Mouse (Mus musculus) yolk sac, embryonic 10.5 days (tissue): Measurements from ENCODE around the gene Rab43.

ENCODE experiments used
- DNase-seq: peaks from one replicate; pipeline ENCODE4 v3.0.0-alpha.2; 2017; ENCODE audit warnings: low spot score

The Rab43 gene

DNA sequence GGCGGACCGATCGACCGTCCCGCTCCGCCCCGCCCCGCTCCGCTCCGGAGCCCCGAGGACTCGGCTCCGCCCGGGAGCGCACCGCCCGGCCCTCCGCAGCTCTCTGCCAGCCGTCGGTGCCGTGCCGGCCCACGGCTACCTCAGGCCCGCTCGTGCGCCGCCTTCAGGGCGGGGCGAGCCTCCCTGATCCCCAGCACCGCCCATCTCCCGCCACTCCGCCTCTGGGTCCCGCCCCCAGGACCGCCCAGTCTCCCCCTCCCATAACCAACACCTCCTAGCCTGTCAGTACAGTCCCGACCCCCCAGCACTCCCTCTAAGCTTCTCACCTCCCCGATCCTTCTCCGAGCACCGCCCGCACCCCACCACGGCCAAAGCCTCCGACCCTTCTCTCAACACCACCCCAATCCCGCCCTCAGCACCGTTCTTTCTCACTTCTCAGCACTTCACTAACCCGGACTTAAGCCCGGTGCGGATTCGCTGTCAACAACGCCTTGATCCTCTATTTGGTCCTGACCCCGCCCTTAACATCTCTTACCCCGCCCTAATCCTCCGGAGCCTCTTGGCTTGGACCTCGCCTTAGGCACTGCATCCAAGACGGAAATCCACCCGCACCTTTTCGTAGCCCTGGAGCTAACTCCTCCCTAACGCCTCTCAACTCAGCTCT lies at the start of gene Rab43:
TSS of gene Rab43 (minus strand) at position 490 of the 664 bp plus-strand sequence.
- DNase-seq = peak; percentile 95

DNA sequence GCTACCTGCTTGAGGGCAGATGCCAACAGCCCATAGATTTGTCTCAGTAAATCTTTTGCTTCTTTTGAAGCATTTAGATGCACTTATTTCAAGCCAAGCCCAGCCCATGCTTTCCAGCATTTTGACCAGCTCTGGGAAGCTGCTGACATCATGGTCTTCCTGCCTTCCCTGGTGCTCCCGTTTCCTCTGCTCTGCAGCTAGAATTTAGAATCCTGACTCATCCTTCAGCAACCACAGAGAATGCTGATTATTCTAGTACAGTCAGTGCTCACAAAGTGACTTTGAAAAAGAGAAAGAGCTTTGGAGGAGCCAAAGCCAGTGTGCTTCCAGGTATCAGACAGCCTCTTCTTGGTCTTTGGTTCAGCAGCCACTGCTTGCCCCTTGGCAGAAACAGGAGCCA lies 45.1 kb upstream of the Rab43 start:
- DNase-seq = no peak

DNA sequence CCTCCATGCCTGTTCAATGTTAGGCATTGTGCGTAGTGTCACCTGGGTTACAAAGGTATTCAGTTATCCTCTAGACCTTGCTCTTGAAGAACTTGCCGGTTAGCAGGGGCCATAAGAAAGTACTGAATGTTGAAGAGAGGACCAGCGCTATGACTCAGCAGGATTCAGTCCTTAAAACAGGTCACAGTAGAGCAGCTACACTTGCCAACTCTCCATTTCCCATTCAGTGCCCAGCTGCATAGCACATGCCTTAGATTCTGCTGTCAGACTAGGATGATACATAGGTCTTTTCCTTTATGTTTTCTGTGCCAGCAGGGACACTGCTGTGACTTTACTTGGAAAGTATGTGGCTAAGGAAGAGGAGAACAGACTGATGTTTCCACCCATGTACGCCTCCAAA lies 41.5 kb upstream of the Rab43 start:
- DNase-seq = no peak

DNA sequence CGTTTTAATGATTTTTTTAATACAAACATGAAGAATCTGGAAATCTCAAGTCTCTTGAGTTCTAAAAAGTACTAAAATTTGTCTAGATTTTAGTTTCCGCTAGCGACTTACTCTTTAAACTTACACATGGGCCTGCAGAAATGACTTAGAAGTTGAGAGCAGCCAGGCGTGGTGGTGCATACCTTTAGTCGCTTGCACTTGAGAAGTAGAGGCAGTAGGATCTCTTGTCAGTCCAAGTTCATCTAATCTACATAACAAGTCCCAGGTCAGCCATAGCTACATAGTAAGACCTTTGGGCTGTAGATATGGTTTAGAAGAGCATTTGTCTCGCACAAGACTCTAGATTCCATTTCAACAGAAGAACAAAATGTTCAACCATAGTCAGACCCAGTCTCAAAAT lies 39.9 kb upstream of the Rab43 start:
- no peak for DNase-seq

DNA sequence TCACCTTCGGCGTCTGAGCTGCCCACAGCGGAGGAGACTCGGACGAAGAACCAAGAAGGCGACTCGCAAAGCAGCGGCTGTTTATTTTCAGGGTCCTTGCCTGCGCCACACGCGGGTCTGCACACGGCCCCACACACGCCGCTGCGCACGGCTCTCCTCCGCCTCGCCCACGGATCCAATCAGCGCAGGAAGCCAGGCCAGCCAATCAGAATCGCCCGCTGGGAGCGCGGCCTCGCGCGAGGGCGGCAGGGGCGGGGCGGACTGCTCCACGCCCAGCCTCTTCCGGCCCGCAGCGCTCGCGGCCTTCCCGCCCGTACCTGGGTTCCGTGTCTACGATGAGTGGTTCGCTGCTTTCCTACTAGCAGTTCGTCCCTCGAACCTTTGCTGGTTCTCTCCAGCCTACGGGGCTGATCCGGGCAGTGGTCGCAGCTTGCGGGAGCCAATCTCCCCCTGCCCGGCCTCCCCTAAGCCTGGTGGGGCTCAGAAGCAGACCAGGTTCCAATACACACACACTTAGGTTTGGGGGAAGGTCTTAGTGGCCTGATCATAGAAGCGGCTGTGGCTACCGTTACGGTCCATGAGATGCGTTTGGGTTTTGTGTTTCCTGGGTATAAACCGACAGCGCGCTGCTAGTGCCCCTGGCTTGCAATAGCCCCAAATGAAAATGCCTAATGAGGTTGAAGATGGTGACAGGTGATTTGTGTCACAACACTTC lies 39.1 kb upstream of the Rab43 start, which contains the start of gene Cnbp:
TSS of gene Cnbp (minus strand) at position 207 of the 715 bp plus-strand sequence.
- DNase-seq = peak; percentile 96

DNA sequence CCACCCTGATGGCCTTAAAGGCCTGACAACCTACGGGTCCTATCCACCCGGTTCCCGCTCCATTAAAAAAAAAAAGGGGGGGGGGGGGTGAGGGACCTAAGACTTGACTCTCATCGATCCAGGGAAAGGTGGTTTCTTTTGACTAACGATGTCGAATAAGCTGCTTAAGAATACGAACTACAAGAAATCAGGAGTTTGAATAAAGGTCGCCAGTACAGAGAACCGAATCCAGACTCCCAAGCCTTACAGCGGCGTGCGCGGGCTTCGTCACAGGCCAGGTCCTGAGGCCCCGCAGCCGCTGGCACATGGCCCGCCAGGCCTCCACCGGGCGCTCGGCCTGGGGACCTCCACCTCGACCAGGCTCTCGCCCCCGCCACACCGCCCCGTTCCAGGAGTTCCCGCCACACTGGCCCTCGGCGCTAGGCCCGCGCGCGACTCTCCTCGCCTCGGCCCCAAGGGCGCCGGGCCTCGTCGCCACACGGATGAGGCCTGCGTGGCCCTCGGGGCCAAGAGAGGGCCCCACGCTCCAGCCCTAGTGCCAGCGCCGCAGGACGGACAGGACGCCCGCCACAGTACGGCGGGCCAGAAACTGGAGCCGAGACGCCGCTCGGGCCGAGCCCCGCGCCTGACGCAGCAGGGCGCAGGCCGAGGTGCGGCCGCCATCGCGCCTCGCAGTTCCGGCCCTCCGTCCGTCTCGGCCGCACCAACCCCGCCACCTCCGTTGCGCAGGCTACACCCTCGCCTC lies 38.4 kb upstream of the Rab43 start:
- DNase-seq = peak; percentile 54

DNA sequence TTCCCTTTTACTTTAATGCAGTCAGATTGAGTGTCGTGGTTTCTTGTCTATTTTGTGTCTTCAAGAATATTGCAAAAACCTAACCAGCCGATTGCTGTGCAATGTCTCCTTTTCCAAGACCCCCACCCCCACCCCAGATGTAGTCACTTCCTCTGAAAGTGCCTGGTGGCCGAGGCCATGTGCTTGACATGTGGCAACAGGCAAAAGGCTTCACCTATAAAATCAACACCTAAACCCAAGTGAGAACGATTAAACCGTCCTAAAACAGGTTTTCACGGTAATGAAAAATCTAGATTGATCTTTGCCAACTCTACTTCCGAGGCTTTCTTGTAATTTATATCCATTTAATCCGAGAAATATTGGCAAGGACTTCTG lies 37.8 kb upstream of the Rab43 start:
- DNase-seq = peak; percentile 52

DNA sequence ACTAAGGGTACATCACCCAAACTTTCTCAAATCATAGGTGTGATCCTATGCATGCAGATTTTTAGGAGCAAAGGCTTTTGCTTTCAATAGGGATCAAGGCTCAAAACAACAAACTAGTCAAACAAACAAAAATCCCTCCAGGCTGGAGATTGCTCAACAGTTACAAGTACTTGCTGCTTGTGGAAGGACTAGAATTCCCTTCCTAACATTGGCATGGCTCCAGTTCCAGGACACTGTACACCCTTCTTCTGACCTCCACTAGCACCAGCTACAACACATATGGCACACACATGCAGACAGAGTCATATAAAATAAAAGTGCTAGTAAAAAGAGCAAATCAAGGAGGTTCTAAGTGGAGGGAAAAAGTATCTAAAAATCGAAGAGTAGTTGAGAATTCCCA lies 34.8 kb upstream of the Rab43 start:
- DNase-seq = no peak

DNA sequence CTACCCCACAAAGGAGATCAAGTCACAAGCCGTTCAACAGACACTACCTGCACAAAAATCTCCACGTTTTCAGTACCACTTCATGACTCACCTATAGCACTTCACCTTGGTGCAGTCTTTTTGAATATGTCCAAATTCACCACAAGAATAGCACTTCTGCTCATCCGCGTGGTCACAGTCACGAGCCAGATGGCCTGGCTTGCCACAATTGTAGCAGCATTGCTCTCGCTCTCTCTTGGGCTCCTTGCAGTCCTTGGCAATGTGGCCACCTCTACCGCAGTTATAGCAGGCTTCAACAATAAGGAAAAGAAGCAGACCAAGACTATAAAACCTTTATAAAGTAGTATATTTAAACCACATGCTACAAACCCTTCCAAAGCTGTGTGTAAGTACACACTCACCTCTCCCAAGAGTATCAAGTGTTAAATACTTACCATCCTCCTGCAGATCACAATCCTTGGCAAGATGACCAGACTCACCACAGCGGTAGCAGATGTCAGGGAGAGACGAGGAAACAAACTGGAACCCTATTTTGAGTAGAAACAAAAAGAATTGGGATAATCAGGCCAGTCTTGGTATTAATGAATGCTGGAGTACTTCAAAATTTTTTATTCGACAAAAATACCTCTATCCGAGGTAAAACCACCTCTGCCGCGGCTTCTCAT lies 33.2 kb upstream of the Rab43 start:
- no peak for DNase-seq

DNA sequence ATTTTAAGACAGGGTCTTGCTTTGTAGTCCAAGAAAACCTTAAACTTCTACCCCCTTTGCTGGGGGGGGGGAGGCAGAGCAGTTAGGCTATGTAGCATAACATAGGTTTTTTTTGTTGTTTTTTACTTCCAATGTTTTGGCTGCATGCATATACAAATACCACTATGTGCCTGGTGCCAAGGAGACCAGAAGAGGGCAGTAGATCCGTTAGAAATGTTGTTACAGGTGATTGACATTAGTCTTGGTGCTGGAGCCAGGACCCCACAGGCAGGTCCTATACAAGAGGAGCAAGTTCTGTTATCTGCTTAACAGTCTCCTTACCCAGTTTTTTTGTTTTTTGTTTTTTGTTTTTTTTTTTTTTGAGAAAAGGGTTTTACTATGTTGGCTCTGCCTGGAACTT lies 30.3 kb upstream of the Rab43 start:
- DNase-seq = no peak

DNA sequence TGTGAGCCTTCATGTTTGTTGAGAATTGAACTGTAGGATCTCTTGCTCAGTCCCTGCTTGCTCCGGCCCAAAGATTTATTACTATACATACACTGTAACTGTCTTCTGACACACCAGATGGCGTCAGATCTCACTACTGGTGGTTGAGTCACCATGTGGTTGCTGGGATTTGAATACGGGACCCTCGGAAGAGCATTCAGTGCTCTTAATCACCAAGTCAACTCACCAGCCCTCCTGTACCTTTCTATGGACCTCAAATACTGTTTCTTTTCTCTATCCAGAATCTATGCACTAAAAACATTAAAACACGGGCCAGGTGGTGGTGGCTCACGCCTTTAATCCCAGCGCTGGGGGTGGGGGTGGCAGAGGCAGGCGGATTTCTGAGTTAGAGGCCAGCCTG lies 29.7 kb upstream of the Rab43 start:
- no peak for DNase-seq

DNA sequence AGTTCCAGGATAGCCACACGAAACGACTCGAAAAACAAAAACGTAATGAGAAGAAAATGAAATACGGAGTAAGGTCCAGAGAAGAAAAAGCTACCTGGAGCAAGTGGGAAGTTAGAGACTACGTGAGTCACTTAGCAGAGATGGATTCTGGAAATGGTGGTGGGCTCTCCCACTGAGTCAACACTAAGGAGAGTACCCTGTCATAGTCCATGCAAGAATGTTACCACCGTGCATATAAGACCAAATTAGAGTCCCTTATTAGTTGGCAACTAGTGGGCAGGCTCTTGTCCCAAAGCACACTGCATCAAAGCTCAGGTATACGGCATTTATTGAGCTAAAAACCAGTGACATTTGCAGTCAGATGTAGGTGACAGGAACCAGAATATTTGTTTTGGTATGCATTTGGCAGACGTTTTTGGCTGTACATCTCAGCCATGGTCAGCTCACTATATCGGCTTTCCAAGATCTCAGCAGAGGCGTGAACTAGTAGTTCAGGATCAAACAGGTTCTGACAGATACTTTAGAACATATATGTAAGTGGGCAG lies 27.9 kb upstream of the Rab43 start:
- no peak for DNase-seq

DNA sequence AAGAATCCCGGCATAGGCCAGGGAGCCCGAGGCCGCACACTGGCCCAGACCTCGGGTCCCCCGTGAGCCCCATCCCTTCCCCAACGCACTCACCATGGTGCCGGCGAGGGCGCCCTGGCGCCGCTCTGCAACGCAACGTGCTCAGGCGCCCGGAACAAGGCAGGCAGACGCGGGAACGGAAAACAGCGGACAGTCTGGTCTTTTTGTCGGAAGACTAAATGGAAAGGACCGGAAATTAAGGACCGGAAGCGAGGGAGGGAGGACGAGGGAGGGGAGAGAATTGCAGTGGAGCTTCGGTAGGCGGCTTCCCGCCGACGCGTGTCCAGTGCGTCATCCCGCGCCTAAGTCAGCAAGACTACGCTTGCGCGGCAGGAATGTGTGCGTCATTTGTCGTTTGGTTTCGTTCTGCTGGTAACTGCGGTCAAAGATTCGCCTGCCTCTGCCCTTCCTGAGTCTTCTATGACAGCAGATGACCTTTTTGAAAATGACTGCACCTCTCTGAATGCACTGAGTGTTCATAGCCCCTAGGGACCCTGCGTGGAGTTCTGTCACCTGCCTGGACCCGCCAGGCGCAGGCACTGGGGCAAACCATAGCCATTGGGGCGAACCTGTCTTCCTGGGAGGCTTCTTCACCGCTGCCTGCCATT lies 26.7 kb upstream of the Rab43 start, which contains the start of gene Isy1:
TSS of gene Isy1 (minus strand) at position 248 of the 647 bp plus-strand sequence.
- peak; percentile 96 for DNase-seq

DNA sequence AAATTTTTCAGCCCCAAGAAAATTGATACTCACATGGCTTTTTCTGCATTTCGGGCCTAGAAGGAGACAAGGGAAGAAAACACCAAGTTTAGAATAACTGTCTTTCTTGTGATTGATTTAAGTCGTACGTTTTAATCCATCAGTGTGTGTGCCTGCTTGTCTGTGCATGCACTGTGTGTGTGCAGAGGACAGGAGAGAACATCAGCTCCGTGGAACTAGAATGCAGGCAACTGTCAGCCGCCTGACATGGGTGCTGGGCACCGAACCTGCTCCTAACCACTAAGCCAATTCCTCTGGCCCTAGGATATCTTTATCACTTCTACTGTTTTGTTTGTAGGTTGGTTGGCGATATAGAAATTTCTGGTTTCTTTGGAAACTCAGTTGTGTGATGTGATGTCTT lies 23.7 kb upstream of the Rab43 start, which contains the start of gene Gm45140:
TSS of gene Gm45140 (minus strand) at position 101 of the 400 bp plus-strand sequence.
- no peak for DNase-seq

DNA sequence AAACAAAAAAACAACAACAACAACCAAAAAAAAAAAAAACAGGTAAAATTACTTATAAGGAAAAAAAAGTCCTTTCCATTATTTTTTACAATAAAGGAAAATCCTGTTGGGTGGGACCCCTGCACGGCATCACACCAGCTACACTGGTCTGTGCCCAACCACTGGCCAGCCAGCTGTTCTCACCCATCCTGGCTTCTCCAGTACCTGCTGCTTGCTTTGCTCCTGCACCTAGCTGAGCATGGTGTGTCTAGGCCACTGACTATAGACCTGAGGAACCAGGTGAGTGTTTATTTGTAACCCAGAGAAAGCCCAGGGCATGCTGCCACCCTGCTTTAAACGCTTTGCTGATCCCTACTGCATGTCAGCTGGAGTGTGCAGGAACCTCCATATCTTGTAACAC lies 8.4 kb upstream of the Rab43 start:
- no peak for DNase-seq

DNA sequence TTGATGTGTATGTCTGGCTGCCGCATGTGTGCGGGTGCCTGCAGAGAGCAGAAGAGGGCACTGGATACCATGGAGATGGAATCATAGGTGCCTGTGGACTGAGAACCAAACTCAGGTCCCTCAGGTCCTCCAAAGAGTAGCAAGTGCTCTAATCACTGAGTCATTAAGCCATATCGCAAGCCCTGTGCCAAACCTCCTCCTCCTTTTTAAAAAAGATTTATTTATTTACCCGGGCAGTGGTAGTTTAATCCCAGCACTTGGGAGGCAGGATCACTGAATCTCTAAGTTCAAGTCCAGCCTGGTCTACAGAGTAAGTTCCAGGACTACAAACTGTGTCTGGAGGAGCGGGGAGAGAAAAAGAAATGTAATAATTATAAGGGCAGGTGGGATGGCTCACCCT lies 2.5 kb upstream of the Rab43 start:
- DNase-seq = no peak

DNA sequence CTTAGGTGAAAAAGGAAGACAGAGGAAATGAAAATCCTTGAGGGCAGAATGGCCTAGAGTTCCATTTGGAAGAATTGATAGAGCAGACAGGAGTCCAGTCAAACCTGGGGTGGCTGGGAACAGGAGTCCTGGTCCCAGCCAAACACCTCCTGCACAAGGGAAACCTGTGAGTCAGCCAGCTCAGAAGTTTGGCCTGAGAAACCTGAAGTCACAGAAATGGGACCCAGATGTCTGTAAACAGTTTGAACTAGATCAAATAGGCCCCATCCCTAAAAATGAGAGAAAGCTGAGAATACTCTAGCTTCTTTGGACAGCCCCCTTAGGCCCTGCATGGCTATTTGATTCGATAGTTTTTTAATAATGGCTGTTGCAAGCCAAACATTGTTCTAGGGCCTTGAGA lies 692 bp upstream of the Rab43 start:
- no peak for DNase-seq

DNA sequence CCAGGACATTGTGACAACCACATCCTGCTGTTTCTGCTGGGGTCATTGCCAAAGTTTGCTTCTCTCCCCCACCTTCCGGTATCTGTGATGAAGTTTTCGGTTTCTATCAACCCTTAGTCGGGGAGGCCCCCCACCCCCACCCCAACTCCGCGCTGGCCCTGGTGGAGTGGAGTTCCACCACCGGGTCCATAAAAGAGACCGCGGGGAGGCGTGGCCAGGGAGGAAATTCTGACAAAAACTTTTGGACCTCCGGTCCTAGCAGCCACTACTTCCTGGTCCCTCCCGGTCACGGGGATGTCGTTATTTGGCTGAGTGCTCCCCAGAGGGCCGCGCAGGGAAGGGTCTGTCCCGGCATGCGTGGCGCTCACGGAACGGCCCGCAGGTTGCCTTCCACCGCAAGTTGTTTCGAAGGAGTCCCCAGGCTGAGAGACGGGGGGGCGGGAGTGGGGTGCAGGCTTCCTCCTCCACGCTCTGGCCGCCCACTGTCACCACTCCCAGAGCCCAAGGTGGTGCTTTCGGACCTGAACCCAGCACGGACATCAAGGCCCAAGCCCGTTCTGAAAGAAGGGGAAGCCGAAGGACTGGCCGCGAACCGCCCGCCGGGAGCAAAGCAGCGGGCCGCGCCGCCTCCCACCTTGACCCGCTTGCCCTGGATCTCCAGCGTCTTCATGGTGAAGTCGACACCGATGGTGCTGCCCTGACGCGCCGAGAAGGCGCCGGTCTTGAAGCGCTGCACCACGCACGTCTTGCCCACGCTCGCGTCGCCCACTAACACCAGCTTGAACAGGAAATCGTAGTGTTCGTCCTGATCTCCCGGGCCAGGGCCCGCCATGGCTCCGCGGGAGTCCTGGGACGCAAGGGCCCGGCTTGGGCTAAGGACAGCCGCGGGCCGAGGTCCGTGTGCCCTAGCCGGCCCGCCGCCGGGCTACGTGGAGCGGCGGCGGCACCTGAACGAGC lies 973 bp downstream of the Rab43 start:
- DNase-seq = no peak

DNA sequence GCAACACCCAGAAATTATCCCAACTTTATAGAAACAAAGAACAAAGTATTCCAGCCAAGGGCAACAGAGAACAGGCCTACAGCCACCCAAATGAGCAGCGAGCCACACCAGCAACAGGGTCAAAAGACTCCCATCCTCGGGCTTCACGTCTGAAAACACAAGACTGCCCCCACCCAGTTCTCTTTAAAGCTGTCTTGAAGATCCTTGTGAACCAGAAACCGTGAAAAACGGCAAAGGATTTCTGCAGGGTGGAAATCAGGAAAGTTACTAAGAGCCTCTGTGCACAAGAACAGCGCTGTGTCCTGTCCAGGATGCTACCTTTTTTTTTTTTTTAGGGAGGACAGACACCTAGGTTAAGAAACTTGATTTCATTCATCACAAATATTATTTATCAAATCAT lies 1.7 kb downstream of the Rab43 start:
- DNase-seq = no peak

DNA sequence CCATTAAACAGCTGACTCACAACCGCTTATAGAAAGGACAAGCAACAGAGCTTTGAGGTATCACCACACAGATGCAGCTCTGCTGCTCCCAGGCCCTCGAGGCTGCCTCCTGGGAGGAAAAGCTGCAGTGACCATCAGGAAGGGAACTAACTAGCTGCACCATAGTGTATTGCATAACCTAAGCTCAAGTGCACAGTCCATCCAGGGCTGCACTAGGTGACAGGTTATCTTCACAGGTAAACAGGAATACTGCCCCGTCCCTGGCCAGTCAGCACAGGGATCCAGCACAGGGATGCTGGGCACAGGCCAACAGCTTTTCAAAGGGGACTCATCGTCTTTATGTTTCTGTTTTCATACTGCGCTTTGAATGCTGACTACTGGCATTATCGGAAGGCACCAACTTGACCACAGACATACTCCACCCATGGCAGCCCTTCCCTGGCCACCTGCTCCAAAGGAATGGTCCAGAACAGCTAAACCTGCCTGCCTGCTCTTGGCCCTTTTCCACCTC lies 2.3 kb downstream of the Rab43 start:
- peak; percentile 51 for DNase-seq
